8 mouse cellular contexts compared by ENCODE assay signal in the genomic region with DNA sequence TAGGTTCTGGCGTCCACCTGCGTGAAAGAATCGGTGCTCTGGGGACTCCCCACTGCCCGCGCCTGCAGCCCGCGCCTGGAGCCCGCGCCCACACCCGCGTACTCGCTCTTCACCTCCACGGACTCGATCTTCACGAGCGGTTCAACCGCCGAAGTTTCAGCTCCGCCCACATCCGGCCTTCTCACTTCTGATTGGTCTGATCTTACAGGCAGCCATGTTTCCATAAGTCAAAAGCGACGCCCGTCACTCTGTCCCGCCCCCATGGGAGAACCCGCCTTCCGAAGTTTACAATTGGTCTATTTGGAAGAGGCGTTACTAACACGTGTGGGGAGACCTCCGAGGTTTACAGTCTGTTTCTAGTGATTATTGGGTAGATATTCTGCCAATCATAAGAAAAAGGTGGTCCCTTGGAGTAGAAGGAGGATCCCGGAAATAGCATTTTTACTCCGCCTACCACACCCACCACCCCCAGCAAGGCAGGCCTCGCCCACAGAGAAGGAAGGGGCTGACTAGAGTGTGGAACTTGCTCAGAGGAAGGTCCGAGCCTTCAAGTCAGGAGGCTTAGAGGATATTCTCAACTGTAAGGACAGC. TPM values are rescaled to one million over a fixed set of nuclear protein-coding genes. Genes with fewer than 3 reads are reported as not detected.
A peak's percentile ranks its signal among the peaks of the same experiment; 100 is the strongest.
DNase-seq lines count a peak whose midpoint lies in the region; ATAC-seq and TF ChIP-seq lines count a peak whose summit lies in the region.

Ccdc61 (minus strand) TSS at position 175 of the 591 bp plus-strand sequence.

- WGBS in forebrain, embryonic 15.5 days = under 1% methylated on average over 33 of the region's 33 CpGs
- whole genome bisulfite sequencing in lung, adult 2 months = under 1% methylated on average over 33 of the region's 33 CpGs

- in situ Hi-C loops in ES-E14 (cut with MboI; ENCODE audit: low sequenced_read_pairs in 2 of 2, unreplicated experiment in 2 of 2) = no loop called here

- H3K4me3 ChIP-seq in ES-E14 (ENCODE audit: insufficient read depth in 1 of 2, low read depth in 1 of 2, low read length in 2 of 2, poor library complexity in 1 of 2, severe bottlenecking in 1 of 2) = peak within 1 kb of the TSS; percentile 98 to 99
- H3K4me3 ChIP-seq in forebrain, embryonic 15.5 days = peak within 1 kb of the TSS; percentile 70
- peak within 1 kb of the TSS; percentile 86 for H3K4me3 ChIP-seq in lung, adult 2 months (replicated peaks; ENCODE audit: extremely low read depth, low read depth, low read length)

- peak; percentile 99 for ATAC-seq in forebrain, embryonic 15.5 days (replicated peaks)
- peak; percentile 95 for ATAC-seq in neutrophil, adult 5-6 weeks (ENCODE audit: extremely low read depth, insufficient number of reproducible peaks, low FRiP score, poor library complexity, severe bottlenecking)

- peak within 1 kb of the TSS; percentile 97 for H3K9ac ChIP-seq in ES-E14 (ENCODE audit: insufficient read depth, low read depth, low read length, poor library complexity, severe bottlenecking)
- H3K9ac ChIP-seq in forebrain, embryonic 15.5 days (replicated peaks) = peak within 1 kb of the TSS; percentile 48

- H3K27ac ChIP-seq in ES-E14 (ENCODE audit: insufficient read depth, low read depth, low read length, poor library complexity, severe bottlenecking) = no peak within 1 kb of the TSS
- H3K27ac ChIP-seq in forebrain, embryonic 15.5 days (replicated peaks) = peak within 1 kb of the TSS; percentile 38; the same call in 1 of the 2 replicates

- H3K4me1 ChIP-seq in ES-E14 (ENCODE audit: control insufficient read depth in 2 of 2, insufficient read depth in 2 of 2, low read length in 2 of 2, poor library complexity in 1 of 2) = peaks cover 0 to 7% of the 10 kb centered on the region in 2 experiments; a peak in 1 of 4 replicates
- peaks cover 19% of the 10 kb centered on the region for H3K4me1 ChIP-seq in forebrain, embryonic 15.5 days
- peaks cover 4% of the 10 kb centered on the region for H3K4me1 ChIP-seq in lung, adult 2 months (ENCODE audit: control insufficient read depth, insufficient read depth, low read length)

- no peaks in the 10 kb centered on the region for H3K9me3 ChIP-seq in ES-E14 (ENCODE audit: control insufficient read depth, insufficient read depth, low read depth, low read length)
- H3K9me3 ChIP-seq in forebrain, embryonic 15.5 days = no peaks in the 10 kb centered on the region

- no peaks in the 10 kb centered on the region for H3K27me3 ChIP-seq in forebrain, embryonic 15.5 days

- intact Hi-C loops in heart, postnatal 25 days (cut with DNase I) = no loop called here

- DNase-seq in ES-E14 (ENCODE audit: low read depth, low spot score) = peak; percentile 98
- peak; percentile 97 for DNase-seq in cerebellum, adult 11-12 months
- peak; percentile 97 for DNase-seq in heart, postnatal 25 days (ENCODE audit: low spot score)
- DNase-seq in layer of hippocampus, adult 18-20 months (ENCODE audit: low spot score in 2 of 2) = peak; percentile 98 to 99
- peak; percentile 97 for DNase-seq in lung, adult 2 months
- peak; percentile 96 to 99 for DNase-seq in thymus, adult 18-20 months

- TF ChIP-seq POLR2A in lung, adult 2 months (IDR thresholded peaks at IDR 0.05; ENCODE audit: borderline replicate concordance, extremely low read depth, low read depth, low read length) = peak; percentile 76; the same call in 1 of the 2 replicates

- TF ChIP-seq CTCF in lung, adult 2 months (IDR thresholded peaks at IDR 0.05; ENCODE audit: insufficient read depth, low read length) = no peak

- no peaks in the 10 kb centered on the region for H3K36me3 ChIP-seq in ES-E14 (ENCODE audit: control insufficient read depth, insufficient read depth, low read length, poor library complexity, severe bottlenecking)
- no peaks in the 10 kb centered on the region; the same call in 1 of the 2 replicates for H3K36me3 ChIP-seq in forebrain, embryonic 15.5 days

- peak within 1 kb of the TSS; percentile 63 for H3K4me2 ChIP-seq in forebrain, embryonic 15.5 days (replicated peaks)

TF ChIP-seq in ES-E14, 5 proteins besides CTCF, POLR2A, EP300 and RAD21:
- TF ChIP-seq CHD2 (IDR thresholded peaks at IDR 0.05; ENCODE audit: low read depth, low read length) (peak; percentile 91), HCFC1 (IDR thresholded peaks at IDR 0.05; ENCODE audit: borderline replicate concordance, insufficient read depth, low read length) (no peak), ZC3H11A (IDR thresholded peaks at IDR 0.05; ENCODE audit: borderline replicate concordance, low read depth, low read length) (no peak)

RNA-seq across cellular contexts. Expression of gene Ccdc61, which starts in this region (rescaled TPM):
- 11.8 and 19.4 TPM in 2 replicates for total RNA-seq in ES-E14 (2012; rRNA removed)
- 26.5 and 27.9 TPM in 2 replicates for polyA plus RNA-seq in forebrain, embryonic 15.5 days (2015; fragmentation: Nextera tagmentation; extraction: Ambion mirVana)
- total RNA-seq in heart, postnatal 25 days (2021) = 1 to 10 TPM; 7.7 to 8.3 TPM
- 10 to 100 TPM; 10.4 to 10.9 TPM for total RNA-seq in layer of hippocampus, adult 18-20 months (2021)
- polyA plus RNA-seq in lung, adult 2 months (2012; rRNA removed) = 22.7 and 26.9 TPM in 2 replicates
- 16.2 and 17.5 TPM in 2 replicates for total RNA-seq in neutrophil, adult 5-6 weeks (2017)
